Mouse (Mus musculus) hindbrain, embryonic 13.5 days (tissue): ENCODE data around the gene Mecr. TPM values are rescaled to one million over a fixed set of nuclear protein-coding genes. Genes with fewer than 3 reads are reported as not detected.

Experiments used
- ATAC-seq: fragments of 200-750 bp; cut with Nextera tagmentation; 2 replicates; pipeline ENCODE4 v1.8.0; 2017; ENCODE audit warnings: moderate TSS enrichment; ENCODE audit not compliant: low FRiP score
- H3K27ac ChIP-seq: fragments of 300-500 bp; sonication (generic); 2 replicates; pipeline ENCODE4 v1.5.1; 2015; ENCODE audit warnings: inconsistent platforms, mild to moderate bottlenecking, moderate library complexity
- H3K27me3 ChIP-seq: fragments of 300-500 bp; sonication (generic); 2 replicates; pipeline ENCODE4 v1.6.1; 2015; ENCODE audit warnings: mild to moderate bottlenecking, inconsistent platforms
- H3K36me3 ChIP-seq: fragments of 300-500 bp; sonication (generic); 2 replicates; pipeline ENCODE4 v1.6.1; 2015; ENCODE audit warnings: mild to moderate bottlenecking, inconsistent platforms
- H3K4me1 ChIP-seq: fragments of 300-500 bp; sonication (generic); replicated peaks from 2 replicates; pipeline ENCODE4 v1.6.1; 2015; ENCODE audit warnings: inconsistent platforms
- H3K4me2 ChIP-seq: fragments of 300-500 bp; sonication (generic); 2 replicates; pipeline ENCODE4 v1.6.1; 2015; ENCODE audit warnings: inconsistent platforms, mild to moderate bottlenecking, moderate library complexity
- H3K4me3 ChIP-seq: fragments of 300-500 bp; sonication (generic); 2 replicates; pipeline ENCODE4 v1.5.1; 2015; ENCODE audit warnings: mild to moderate bottlenecking, inconsistent platforms
- H3K9ac ChIP-seq: fragments of 300-500 bp; sonication (generic); 2 replicates; pipeline ENCODE4 v1.6.1; 2015; ENCODE audit warnings: mild to moderate bottlenecking, inconsistent platforms
- H3K9me3 ChIP-seq: fragments of 300-500 bp; sonication (generic); 2 replicates; pipeline ENCODE4 v1.6.1; 2016; ENCODE audit warnings: inconsistent platforms
- WGBS: fragments of 180-500 bp; shearing (Covaris S2); methylation state at CpG from one replicate; pipeline ENCODE4 v1.1.7; 2015; 5-methylcytosine and 5-hydroxymethylcytosine counted together
- polyA plus RNA-seq: library from polyadenylated mRNA; unstranded; fragments of >200 nt; fragmentation: Nextera tagmentation; extraction: Ambion mirVana; gene quantifications from 2 replicates; pipeline ENCODE4 v1.2.1, GENCODE M21; 2015

The Mecr gene
- polyA plus RNA-seq, 1 experiment from 2014 or later: 38.5 TPM

DNA sequence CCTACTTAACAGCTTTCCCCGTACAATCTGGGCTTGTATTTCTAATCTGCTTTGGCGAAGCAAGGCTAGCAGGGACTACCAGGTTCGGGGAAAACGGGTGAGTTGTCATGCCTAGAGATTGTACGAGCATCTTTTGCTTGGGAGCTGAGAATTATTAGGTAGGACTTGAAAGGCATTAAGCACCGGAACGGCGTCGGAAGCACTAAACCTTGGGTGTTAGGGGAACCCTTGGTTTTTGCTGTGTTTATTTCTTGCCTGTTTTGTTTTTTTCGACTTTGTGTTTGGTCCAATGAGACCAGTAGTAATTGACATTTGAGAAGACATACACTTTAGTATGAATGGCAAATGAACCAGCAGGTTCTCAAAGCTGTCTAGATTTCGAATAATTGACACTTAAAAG is 31.3 kb downstream of the Mecr start:
- peak overlapping the region; percentile 96 for H3K4me2 ChIP-seq
- H3K4me3 ChIP-seq: peak overlapping the region; percentile 97
- H3K9ac ChIP-seq: peak overlapping the region; percentile 99
- no peaks in the 10 kb centered on the region for H3K27me3 ChIP-seq
- H3K9me3 ChIP-seq: no peaks in the 10 kb centered on the region
- WGBS: 5% methylated on average over 11 of the region's 11 CpGs
- H3K4me1 ChIP-seq: peaks cover 50% of the 10 kb centered on the region
- H3K27ac ChIP-seq: peak overlapping the region; percentile 100
- no peak for ATAC-seq
- no peaks in the 10 kb centered on the region for H3K36me3 ChIP-seq

DNA sequence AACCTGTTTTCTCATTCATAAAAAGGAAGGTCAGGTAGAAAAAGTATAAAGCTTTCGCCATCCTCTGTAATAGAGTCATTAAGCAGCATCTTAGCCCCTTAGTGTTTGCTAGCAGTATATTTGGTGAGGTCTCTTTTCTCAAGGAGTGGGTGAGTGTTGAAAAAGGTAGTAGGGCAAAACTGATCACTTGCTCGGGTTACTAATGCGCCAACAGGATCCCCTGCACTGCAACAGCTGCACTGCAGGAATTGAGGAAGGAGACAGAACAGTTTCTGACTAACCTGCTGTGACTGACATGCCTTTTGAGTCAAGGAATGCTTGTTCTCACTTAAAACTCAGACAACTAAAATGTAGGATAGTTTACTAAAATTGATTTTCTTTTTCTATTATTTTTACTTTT is 32.0 kb downstream of the Mecr start:
- no peaks in the 10 kb centered on the region for H3K9me3 ChIP-seq
- H3K27me3 ChIP-seq: no peaks in the 10 kb centered on the region
- H3K9ac ChIP-seq: peak overlapping the region; percentile 99
- H3K4me3 ChIP-seq: peak overlapping the region; percentile 97
- 44% methylated on average over 3 of the region's 3 CpGs for WGBS
- H3K4me2 ChIP-seq: peak overlapping the region; percentile 96
- no peak for ATAC-seq
- H3K4me1 ChIP-seq: peaks cover 57% of the 10 kb centered on the region
- H3K27ac ChIP-seq: no peak overlapping the region
- no peaks in the 10 kb centered on the region for H3K36me3 ChIP-seq

DNA sequence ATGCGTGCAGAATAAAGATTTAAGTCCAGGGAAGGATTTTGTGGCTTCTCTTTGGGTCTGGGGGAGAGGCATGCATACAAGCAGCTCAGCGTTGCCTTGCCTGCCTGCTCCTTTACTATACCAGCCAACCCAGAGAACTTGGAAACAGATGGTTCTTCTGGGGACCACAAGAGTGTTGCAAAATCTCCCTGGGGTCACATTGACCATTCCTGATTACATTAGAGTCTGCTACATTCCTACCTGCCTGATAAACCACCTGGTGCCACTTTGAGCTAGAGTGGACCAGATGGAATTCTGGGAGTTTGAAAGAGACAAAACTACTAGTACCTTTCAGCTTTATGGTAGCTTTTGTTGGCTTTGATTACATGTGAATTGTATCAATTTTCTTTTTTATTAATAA is 33.6 kb downstream of the Mecr start:
- H3K36me3 ChIP-seq: no peaks in the 10 kb centered on the region
- 60% methylated on average over 2 of the region's 2 CpGs for WGBS
- H3K9me3 ChIP-seq: no peaks in the 10 kb centered on the region
- peak overlapping the region; percentile 96 for H3K4me2 ChIP-seq
- H3K27me3 ChIP-seq: no peaks in the 10 kb centered on the region
- H3K4me1 ChIP-seq: peaks cover 64% of the 10 kb centered on the region
- ATAC-seq: no peak
- H3K9ac ChIP-seq: peak overlapping the region; percentile 51; the same call in 1 of the 2 replicates
- peak overlapping the region; percentile 7; the same call in 1 of the 2 replicates for H3K4me3 ChIP-seq
- no peak overlapping the region for H3K27ac ChIP-seq

DNA sequence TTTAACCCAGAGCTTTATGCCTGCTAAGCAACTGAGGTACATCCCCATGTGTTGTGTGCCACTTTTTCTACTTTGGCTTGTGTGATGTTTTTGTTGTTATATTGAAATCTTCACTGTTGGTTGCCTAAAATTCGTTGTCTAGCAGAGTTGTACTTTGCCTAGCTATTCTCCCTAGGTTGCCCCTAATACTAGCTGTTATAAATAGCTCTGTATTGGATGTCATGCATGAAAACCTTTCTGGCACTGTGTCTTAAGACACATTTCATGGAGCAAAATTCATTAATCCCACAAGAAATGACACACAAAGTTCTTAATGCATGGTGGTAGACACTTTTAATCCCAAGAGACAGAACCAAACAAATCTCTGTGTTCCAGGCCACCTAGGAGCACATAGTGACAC is 36.4 kb downstream of the Mecr start:
- Histone ChIP-seq H3K4me1 (peaks cover 66% of the 10 kb centered on the region), H3K4me2 (no peak overlapping the region), H3K27me3 (no peaks in the 10 kb centered on the region), H3K9ac (no peak overlapping the region), H3K27ac (no peak overlapping the region), H3K36me3 (0 out of 2 replicates have a peak, but pooled peaks cover under 1% of the 10 kb centered on the region), H3K4me3 (no peak overlapping the region), H3K9me3 (no peaks in the 10 kb centered on the region)
- ATAC-seq: no peak
- WGBS: 93% methylated on average over 1 of the region's 1 CpGs

DNA sequence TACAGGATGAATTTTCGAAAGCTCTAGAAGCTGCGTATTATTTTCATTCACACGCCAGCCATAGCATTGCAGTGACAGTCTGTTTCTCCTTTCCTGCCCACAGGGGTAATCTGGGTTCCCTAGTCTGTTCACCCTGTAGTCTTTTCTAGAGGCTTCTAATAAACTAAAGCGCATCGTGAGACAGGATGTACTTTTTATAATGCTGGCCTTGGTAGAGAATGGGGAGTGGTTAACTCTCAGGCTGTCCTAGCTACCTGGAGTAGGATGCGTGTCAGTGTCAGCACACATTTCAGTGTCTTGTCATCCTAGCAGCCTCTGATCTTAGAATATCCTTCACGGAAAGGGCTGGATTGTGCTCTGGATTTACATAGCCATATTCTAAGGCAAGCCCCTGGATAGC is 38.0 kb downstream of the Mecr start:
- 93% methylated on average over 7 of the region's 7 CpGs for WGBS
- H3K9me3 ChIP-seq: no peaks in the 10 kb centered on the region
- no peak overlapping the region for H3K4me3 ChIP-seq
- no peaks in the 10 kb centered on the region for H3K27me3 ChIP-seq
- no peak overlapping the region for H3K27ac ChIP-seq
- H3K4me2 ChIP-seq: no peak overlapping the region
- no peak overlapping the region for H3K9ac ChIP-seq
- peaks cover 50% of the 10 kb centered on the region for H3K4me1 ChIP-seq
- no peak for ATAC-seq
- H3K36me3 ChIP-seq: peaks cover 16% of the 10 kb centered on the region

- no peak for ATAC-seq
- WGBS: 85% methylated on average over 6 of the region's 6 CpGs
- peaks cover 31% of the 10 kb centered on the region for H3K4me1 ChIP-seq
These were observed 40.3 kb downstream of the Mecr start for GRCm38 (mm10) chr4:131883571-131883970.

DNA sequence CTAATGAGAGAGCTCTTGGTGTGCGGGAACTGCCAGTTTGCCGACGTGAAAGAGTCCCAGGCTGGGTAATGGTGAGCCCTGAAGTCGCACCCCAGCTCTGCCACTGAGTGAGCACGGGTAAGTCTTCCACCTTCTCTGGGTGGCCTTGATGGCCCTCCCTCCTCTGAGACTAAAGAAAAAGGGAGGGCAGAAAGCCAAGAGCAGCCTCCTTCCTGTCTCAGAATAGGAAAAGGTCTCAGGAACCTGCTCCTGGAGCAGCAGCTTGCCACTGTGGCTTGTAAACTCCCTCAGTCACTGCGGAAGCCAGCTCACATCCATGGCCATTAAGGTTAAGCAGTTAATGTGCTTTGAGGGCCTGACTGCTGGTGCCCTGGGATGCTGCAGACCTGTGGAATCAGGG is 42.1 kb downstream of the Mecr start:
- 86% methylated on average over 6 of the region's 6 CpGs for WGBS
- Histone ChIP-seq H3K27me3 (no peaks in the 10 kb centered on the region), H3K36me3 (peaks cover 22% of the 10 kb centered on the region), H3K4me2 (no peak overlapping the region), H3K9ac (no peak overlapping the region), H3K4me1 (peaks cover 25% of the 10 kb centered on the region), H3K27ac (no peak overlapping the region), H3K9me3 (no peaks in the 10 kb centered on the region), H3K4me3 (no peak overlapping the region)
- no peak for ATAC-seq

More at GRCm38 (mm10) chr4:131883571-131883970, 40.3 kb downstream of the Mecr start:
- Histone ChIP-seq H3K36me3 (peaks cover 22% of the 10 kb centered on the region), H3K27me3 (no peaks in the 10 kb centered on the region), H3K9ac (no peak overlapping the region), H3K4me3 (no peak overlapping the region), H3K9me3 (no peaks in the 10 kb centered on the region), H3K4me2 (no peak overlapping the region), H3K27ac (no peak overlapping the region)

GRCm38 (mm10) chr4:131888564-131888963 is 45.3 kb downstream of the Mecr start:
- WGBS: 85% methylated on average over 1 of the region's 1 CpGs
- Histone ChIP-seq H3K9ac (no peak overlapping the region), H3K36me3 (peaks cover 40% of the 10 kb centered on the region), H3K4me1 (peaks cover 14% of the 10 kb centered on the region), H3K9me3 (no peaks in the 10 kb centered on the region), H3K4me3 (no peak overlapping the region), H3K27ac (no peak overlapping the region), H3K27me3 (no peaks in the 10 kb centered on the region), H3K4me2 (no peak overlapping the region)
- ATAC-seq: no peak

DNA sequence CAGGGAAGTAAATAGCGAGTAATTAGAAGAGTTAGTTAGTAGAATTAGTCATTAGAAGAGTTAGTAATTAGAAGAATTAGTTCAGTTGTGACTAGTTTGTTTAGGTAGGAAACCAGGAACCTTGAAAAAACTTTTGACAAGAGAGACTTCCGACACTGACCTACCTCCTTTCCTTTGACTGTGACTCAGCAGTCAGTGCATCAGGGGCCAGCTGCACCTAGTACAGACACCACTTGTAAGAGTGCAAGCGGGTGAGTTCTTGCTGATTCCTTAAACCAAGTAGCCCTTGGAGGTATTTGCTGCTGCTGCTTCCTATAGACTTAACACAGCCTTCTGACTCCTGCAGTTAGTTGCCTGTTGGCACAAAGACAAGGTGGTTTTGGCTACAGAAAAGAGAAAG is 47.4 kb downstream of the Mecr start:
- H3K9ac ChIP-seq: no peak overlapping the region
- no peaks in the 10 kb centered on the region for H3K9me3 ChIP-seq
- no peaks in the 10 kb centered on the region for H3K27me3 ChIP-seq
- ATAC-seq: no peak
- no peak overlapping the region for H3K4me3 ChIP-seq
- peaks cover 46% of the 10 kb centered on the region for H3K36me3 ChIP-seq
- 91% methylated on average over 3 of the region's 3 CpGs for WGBS
- peaks cover 6% of the 10 kb centered on the region; the same call in 1 of the 2 replicates for H3K4me1 ChIP-seq
- H3K4me2 ChIP-seq: no peak overlapping the region
- H3K27ac ChIP-seq: no peak overlapping the region

DNA sequence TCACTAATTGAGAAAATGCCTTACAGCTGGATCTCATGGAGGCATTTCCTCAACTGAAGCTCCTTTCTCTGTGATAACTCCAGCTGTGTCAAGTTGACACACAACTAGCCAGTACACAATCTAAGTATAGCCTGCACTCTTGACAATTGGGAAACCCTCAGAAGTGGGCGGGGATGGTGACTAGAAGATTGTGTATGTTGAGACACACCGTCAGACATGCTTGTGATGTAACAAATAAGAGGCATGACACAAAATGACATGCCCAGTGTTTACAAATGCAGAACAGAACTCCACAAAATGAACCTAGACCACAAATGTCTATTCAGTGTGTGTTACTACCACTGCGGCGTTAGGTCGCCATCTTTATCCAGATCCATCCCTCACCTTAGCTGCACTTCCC is 53.8 kb downstream of the Mecr start:
- Histone ChIP-seq H3K36me3 (peaks cover 83% of the 10 kb centered on the region), H3K4me3 (no peak overlapping the region), H3K27me3 (no peaks in the 10 kb centered on the region), H3K4me1 (no peaks in the 10 kb centered on the region), H3K9me3 (no peaks in the 10 kb centered on the region), H3K27ac (no peak overlapping the region), H3K4me2 (no peak overlapping the region), H3K9ac (no peak overlapping the region)
- 93% methylated on average over 5 of the region's 5 CpGs for WGBS
- ATAC-seq: no peak

DNA sequence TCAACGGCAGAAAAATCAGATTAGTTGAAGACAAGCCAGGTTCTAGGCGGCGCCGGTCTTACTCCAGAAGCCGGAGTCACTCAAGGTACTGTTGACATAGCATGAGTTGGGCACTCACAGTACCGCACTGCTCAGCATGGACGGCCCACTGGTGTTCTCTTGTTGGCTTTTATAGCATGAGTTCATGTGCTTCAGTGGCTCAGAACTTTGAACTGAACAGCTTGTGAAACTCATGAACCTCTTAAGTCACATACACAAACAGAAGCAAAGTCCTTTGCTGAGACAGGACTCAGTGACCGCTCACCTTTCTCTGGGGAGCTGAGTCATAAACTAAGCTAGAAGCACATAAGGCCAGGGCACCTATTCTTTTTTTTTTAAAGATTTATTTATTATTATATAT is 54.5 kb downstream of the Mecr start:
- ATAC-seq: no peak

GRCm38 (mm10) chr4:131898503-131899179 is 55.4 kb downstream of the Mecr start:
- no peak overlapping the region for H3K4me3 ChIP-seq
- H3K4me1 ChIP-seq: no peaks in the 10 kb centered on the region
- no peak for ATAC-seq
- WGBS: 85% methylated on average over 12 of the region's 12 CpGs
- no peaks in the 10 kb centered on the region for H3K9me3 ChIP-seq
- H3K36me3 ChIP-seq: peaks cover 74% of the 10 kb centered on the region
- H3K27me3 ChIP-seq: no peaks in the 10 kb centered on the region
- no peak overlapping the region for H3K9ac ChIP-seq
- no peak overlapping the region for H3K27ac ChIP-seq
- no peak overlapping the region for H3K4me2 ChIP-seq

More for the DNA sequence above, 54.5 kb downstream of the Mecr start:
- H3K4me2 ChIP-seq: no peak overlapping the region
- H3K36me3 ChIP-seq: peaks cover 82% of the 10 kb centered on the region
- no peak overlapping the region for H3K4me3 ChIP-seq
- H3K9ac ChIP-seq: no peak overlapping the region
- no peak overlapping the region for H3K27ac ChIP-seq
- no peaks in the 10 kb centered on the region for H3K9me3 ChIP-seq
- H3K27me3 ChIP-seq: no peaks in the 10 kb centered on the region
- no peaks in the 10 kb centered on the region for H3K4me1 ChIP-seq
- 98% methylated on average over 8 of the region's 8 CpGs for WGBS

DNA sequence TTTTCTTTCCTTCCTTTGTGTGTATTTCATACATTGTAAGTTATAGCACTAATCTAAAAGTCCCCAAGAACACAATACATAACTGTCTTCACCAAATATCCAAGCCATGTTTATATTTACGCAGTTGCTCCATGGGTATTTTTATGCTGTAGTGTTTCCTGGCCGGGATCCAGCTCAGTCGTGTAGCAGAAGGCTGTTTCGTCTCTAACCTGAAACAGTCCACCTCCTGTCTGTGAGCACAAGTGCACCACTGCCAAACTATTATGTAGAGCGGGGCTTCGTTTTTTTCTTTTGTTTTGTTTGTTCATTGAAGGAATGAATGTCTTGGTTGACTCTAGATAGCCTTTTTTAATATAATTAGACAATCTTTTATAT is 55.9 kb downstream of the Mecr start:
- 86% methylated on average over 6 of the region's 6 CpGs for WGBS

More for the DNA sequence above, 55.9 kb downstream of the Mecr start:
- Histone ChIP-seq H3K36me3 (peaks cover 72% of the 10 kb centered on the region), H3K4me1 (no peaks in the 10 kb centered on the region), H3K9me3 (no peaks in the 10 kb centered on the region), H3K4me2 (no peak overlapping the region), H3K4me3 (no peak overlapping the region), H3K27ac (no peak overlapping the region), H3K27me3 (no peaks in the 10 kb centered on the region), H3K9ac (no peak overlapping the region)
- ATAC-seq: no peak
